Mouse (Mus musculus) ES-Bruce4 (cell line): ENCODE measurements at regions not wholly inside any gene's neighbourhood (a gene's known extent, or its start where the extent isn't known, plus 50 kb on each side); places are given as distances from the start of the nearest gene placed in this dataset.

Experiments used
- CTCF ChIP-seq: IDR thresholded peaks from one replicate; pipeline ENCODE4 v1.8.1; 2011; ENCODE audit warnings: low read depth, low read length
- EP300 ChIP-seq: IDR thresholded peaks from 2 replicates; pipeline ENCODE4 v1.6.1; 2011; ENCODE audit warnings: low read depth, low read length; ENCODE audit not compliant: insufficient read depth
- POLR2A ChIP-seq: IDR thresholded peaks from one replicate; pipeline ENCODE4 v1.8.1; 2011; ENCODE audit warnings: low read length; ENCODE audit not compliant: insufficient read depth

GRCm38 (mm10) chr1:61378240-61378639 lies 260.4 kb upstream of the Pard3b start:
- TF ChIP-seq CTCF (no peak), POLR2A (no peak), EP300 (no peak)
